ENCODE assay signal across 8 mouse cellular contexts in genomic region chr14:57746001-57746771, GRCm38 (mm10). TPM values are rescaled to one million over a fixed set of nuclear protein-coding genes. Genes with fewer than 3 reads are reported as not detected.
DNase-seq lines count a peak whose midpoint lies in the region; ATAC-seq lines count a peak whose summit lies in the region.

Gene Gm49361 (minus strand): TSS chr14:57746103.

- intact Hi-C loops in gastrocnemius, postnatal 36 days (cut with DNase I) = loop anchor here (5.0 kb wide), 1 partner anchor 51 kb away; the partner anchor contains the start of gene Sap18
- intact Hi-C loops in left cerebral cortex, postnatal 14 days (cut with DNase I) = loop anchor here (5.0 to 10.0 kb wide), 2 partner anchors 51 to 61 kb away; partner anchors contain the start of gene Sap18

- H3K4me3 ChIP-seq in intestine, embryonic 15.5 days (replicated peaks) = peak within 1 kb of the TSS; percentile 91

- H3K9ac ChIP-seq in intestine, embryonic 15.5 days = peak within 1 kb of the TSS; percentile 89

- under 1% methylated on average over 66 of the region's 68 CpGs for WGBS in intestine, embryonic 15.5 days

- H3K4me1 ChIP-seq in intestine, embryonic 15.5 days (replicated peaks) = peaks cover 11% of the 10 kb centered on the region; the same call in 1 of the 2 replicates

- H3K27ac ChIP-seq in intestine, embryonic 15.5 days = peak within 1 kb of the TSS; percentile 87

- DNase-seq in adrenal gland, adult 18-20 months (ENCODE audit: low spot score in 2 of 2) = peak; percentile 93 to 94
- peak; percentile 94 for DNase-seq in embryo, embryonic 11 days
- DNase-seq in gastrocnemius, postnatal 36 days = peak; percentile 93 to 95
- peak; percentile 78 to 80 for DNase-seq in left cerebral cortex, postnatal 14 days (ENCODE audit: low spot score in 2 of 2)
- peak; percentile 77 for DNase-seq in right cerebral cortex, postnatal 14 days
- peak; percentile 91 to 93 for DNase-seq in urinary bladder, postnatal 36 days (ENCODE audit: low spot score in 2 of 2)

- H3K36me3 ChIP-seq in intestine, embryonic 15.5 days = no peaks in the 10 kb centered on the region

- H3K9me3 ChIP-seq in intestine, embryonic 15.5 days = no peaks in the 10 kb centered on the region

- H3K27me3 ChIP-seq in intestine, embryonic 15.5 days (replicated peaks) = no peaks in the 10 kb centered on the region

- peak within 1 kb of the TSS; percentile 89 for H3K4me2 ChIP-seq in intestine, embryonic 15.5 days (replicated peaks)

- ATAC-seq in intestine, embryonic 15.5 days = peak; percentile 93
- ATAC-seq in megakaryocyte-erythroid progenitor cell, adult 5-6 weeks (replicated peaks; ENCODE audit: low FRiP score, low TSS enrichment, poor library complexity, severe bottlenecking) = peak; percentile 80

RNA-seq across cellular contexts. Expression of gene Gm49361, which starts in this region (rescaled TPM):
- 1 to 10 TPM; 3.3 to 3.4 TPM for total RNA-seq in adrenal gland, adult 18-20 months (2021)
- under 1 TPM in 1 of 2 experiments, not detected in 1; 0.74 TPM for total RNA-seq in gastrocnemius, postnatal 36 days (2021)
- polyA plus RNA-seq in intestine, embryonic 15.5 days (2015; fragmentation: Nextera tagmentation; extraction: Ambion mirVana) = 0.05 TPM in 1 of 2 replicates, not detected in the other
- total RNA-seq in left cerebral cortex, postnatal 14 days (2021) = under 1 TPM in 1 of 2 experiments, not detected in 1; 0.64 TPM
- total RNA-seq in megakaryocyte-erythroid progenitor cell, adult 5-6 weeks (2014; fragmentation: Nextera tagmentation) = not detected in 2 replicates
- total RNA-seq in megakaryocyte-erythroid progenitor cell, adult 5-6 weeks (2017) = not detected in 2 replicates

Comparison
In these comparisons a context has a peak if more than half of its experiments do, and no peak if none do; other contexts are left out.
1. Peak in every context shown above with its lines: DNase-seq, ATAC-seq, H3K4me3 ChIP-seq and H3K27ac ChIP-seq.
2. Peak in DNase-seq in gastrocnemius, postnatal 36 days; RNA of the gene not detected or under 1 TPM.
3. Peak in ATAC-seq, H3K4me3 ChIP-seq, H3K27ac ChIP-seq, H3K9ac ChIP-seq and H3K4me2 ChIP-seq in intestine, embryonic 15.5 days; RNA of the gene not detected or under 1 TPM.
4. Peak in DNase-seq in left cerebral cortex, postnatal 14 days; RNA of the gene not detected or under 1 TPM.
5. Peak in ATAC-seq in megakaryocyte-erythroid progenitor cell, adult 5-6 weeks; RNA of the gene not detected or under 1 TPM.